Mouse (Mus musculus): Measurements from ENCODE around the gene Apol7c. TPM values are rescaled to one million over a fixed set of nuclear protein-coding genes. Genes with fewer than 3 reads are reported as not detected.

Gene Apol7c
- polyA plus RNA-seq (2012; rRNA removed) = 0.01 TPM in 1 of 2 replicates, not detected in the other

DNA sequence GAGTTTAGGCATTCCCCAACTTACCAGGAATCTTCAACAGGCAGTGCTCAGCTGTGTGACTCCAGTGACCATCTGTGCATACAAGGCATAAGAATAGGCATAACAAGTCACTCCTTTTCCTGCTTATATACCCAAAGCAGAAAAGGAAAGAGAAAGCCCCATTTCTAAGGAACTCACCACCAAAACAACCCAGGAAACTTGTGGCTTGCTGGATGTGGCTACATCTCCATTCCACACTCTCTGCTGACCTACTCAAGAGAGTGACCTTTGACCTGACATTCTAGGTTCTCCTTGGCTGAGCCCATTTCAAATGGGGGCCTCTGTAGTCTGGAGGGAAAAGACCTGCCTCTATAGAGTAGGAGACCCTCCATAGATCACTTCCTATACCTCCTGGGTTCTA, at the start of gene Apol7c:
Apol7c (minus strand) TSS at position 101 of the 400 bp plus-strand sequence.

DNA sequence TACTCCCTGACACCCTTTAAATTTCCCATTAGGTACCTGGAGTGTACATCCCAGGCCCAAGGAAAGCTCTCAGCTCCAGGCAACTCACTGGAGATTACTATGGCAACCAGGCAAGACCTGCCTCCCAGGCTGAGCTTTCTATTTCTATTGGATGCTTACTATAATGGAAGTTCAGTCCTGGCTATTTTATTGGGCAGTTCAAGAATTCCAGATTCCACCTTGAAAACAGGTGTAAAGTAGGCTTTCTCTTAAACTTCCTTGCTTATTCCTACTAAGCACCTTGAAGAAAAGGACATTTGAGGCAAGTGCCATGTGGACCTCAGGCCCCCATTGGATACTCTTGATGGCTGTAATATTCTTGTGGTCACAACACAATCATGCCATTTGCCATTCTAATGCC, 28.7 kb upstream of the Apol7c start, which contains the start of gene 1700025B11Rik:
1700025B11Rik (minus strand) TSS at position 101 of the 400 bp plus-strand sequence.

DNA sequence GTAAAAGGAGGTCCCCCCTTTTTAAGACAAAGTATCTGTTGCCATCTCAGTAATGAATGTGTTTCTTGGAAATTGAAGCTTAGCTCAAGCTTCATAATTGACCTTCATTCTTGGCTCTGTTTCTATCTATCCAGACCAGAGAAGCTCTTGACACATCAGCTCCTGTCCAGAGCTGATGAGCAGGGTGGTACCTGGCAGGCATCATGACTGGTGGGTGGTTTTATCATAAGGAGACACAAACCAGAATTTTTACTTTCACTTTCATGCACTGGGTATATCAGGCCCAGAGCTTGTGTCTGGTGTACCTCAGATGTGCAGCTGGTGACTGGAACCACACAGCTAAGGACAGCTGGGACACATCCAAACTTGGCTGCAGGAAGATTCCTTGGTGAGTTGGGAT, 25.1 kb downstream of the Apol7c start, which contains the start of gene Apol11a:
Apol11a (plus strand) TSS at position 306 of the 400 bp plus-strand sequence.

DNA sequence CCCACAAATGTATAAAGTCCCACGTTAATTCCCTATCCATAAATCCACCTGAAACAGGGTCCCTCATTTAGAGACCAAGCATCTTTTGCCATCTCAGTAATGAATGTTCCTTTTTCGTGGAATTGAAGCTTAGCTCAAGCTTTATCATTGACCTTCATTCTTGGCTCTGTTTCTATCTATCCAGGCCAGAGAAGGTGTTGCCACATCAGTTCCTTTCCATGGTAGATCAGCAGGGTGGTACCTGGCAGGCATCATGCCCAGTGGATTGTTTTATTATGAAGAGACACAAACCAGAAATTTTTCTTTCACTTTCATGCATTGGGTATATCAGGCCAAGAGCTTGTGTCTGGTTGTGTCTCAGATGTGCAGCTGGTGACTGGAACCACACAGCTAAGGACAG, 56.4 kb downstream of the Apol7c start, which contains the start of gene Apol10a:
Apol10a (plus strand) TSS at position 355 of the 400 bp plus-strand sequence.

Other genes with a start within 250 kb of the Apol7c start
- 20.4 and 23.4 TPM in 2 replicates for gene Rbfox2, start 226.3 kb downstream of the Apol7c start, polyA plus RNA-seq (2012; rRNA removed)
- 13.9 and 21.6 TPM in 2 replicates for gene Apol7a, start 134.2 kb downstream of the Apol7c start, polyA plus RNA-seq (2012; rRNA removed)
- 0.08 and 0.26 TPM in 2 replicates for gene Apol9a, start 122.2 kb downstream of the Apol7c start, polyA plus RNA-seq (2012; rRNA removed)
- gene Apol7b, start 85.8 kb downstream of the Apol7c start, polyA plus RNA-seq (2012; rRNA removed) = not detected in 2 replicates
- 0.01 TPM in 1 of 2 replicates, not detected in the other for gene Apol10a, start 56.3 kb downstream of the Apol7c start, polyA plus RNA-seq (2012; rRNA removed)
- 0.02 and 0.04 TPM in 2 replicates for gene Apol11a, start 25.0 kb downstream of the Apol7c start, polyA plus RNA-seq (2012; rRNA removed)
- gene 1700025B11Rik, start 28.6 kb upstream of the Apol7c start, polyA plus RNA-seq (2012; rRNA removed) = not detected in 2 replicates
- 0.02 and 0.04 TPM in 2 replicates for gene Apol10b, start 62.8 kb upstream of the Apol7c start, polyA plus RNA-seq (2012; rRNA removed)
- not detected in 2 replicates for gene Gm36245, start 65.9 kb upstream of the Apol7c start, polyA plus RNA-seq (2012; rRNA removed)
- 0.67 and 1.5 TPM in 2 replicates for gene Apol11b, start 110.0 kb upstream of the Apol7c start, polyA plus RNA-seq (2012; rRNA removed)
- gene Apol7e, start 165.5 kb upstream of the Apol7c start, polyA plus RNA-seq (2012; rRNA removed) = 0.02 and 0.13 TPM in 2 replicates
- gene Apol9b, start 195.7 kb upstream of the Apol7c start, polyA plus RNA-seq (2012; rRNA removed) = 0.35 and 0.71 TPM in 2 replicates
- 15.0 and 16.3 TPM in 2 replicates for gene Apol8, start 223.7 kb upstream of the Apol7c start, polyA plus RNA-seq (2012; rRNA removed)